Mouse (Mus musculus): Measurements from ENCODE around the gene Gm3336. TPM values are rescaled to one million over a fixed set of nuclear protein-coding genes. Genes with fewer than 3 reads are reported as not detected.

Gm3336 gene
- polyA plus RNA-seq, 1 experiment from 2014 or later: 32.2 TPM

DNA sequence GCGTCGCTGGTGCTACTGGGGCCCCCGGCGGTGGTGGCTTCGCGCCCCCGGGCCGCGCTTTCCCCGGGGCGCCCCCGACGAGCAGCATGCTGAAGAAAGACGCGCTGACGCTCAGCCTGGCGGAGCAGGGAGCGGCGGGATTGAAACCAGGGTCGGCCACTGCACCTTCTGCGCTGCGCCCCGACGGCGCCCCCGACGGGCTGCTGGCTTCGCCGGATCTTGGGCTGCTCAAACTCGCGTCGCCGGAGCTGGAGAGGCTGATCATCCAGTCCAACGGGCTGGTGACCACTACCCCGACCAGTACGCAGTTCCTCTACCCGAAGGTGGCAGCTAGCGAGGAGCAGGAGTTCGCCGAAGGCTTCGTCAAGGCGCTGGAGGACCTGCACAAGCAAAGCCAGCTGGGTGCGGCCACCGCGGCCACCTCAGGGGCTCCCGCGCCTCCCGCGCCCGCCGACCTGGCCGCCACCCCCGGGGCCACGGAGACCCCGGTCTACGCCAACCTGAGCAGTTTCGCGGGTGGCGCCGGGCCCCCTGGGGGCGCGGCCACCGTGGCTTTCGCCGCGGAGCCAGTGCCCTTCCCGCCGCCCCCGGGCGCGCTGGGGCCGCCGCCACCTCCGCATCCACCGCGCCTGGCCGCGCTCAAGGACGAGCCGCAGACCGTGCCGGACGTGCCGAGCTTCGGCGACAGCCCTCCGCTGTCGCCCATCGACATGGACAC, 19.1 kb upstream of the Gm3336 start:
- H3K27ac ChIP-seq (replicated peaks): peak overlapping the region; percentile 100
- peaks cover 17% of the 10 kb centered on the region for H3K4me1 ChIP-seq (replicated peaks; ENCODE audit: control insufficient read depth, insufficient read depth)
- no peaks in the 10 kb centered on the region for H3K36me3 ChIP-seq (ENCODE audit: control insufficient read depth, insufficient read depth, low read length)
- H3K4me3 ChIP-seq (ENCODE audit: low read depth, low read length): peak overlapping the region; percentile 87
- ATAC-seq (ENCODE audit: low FRiP score, low TSS enrichment): peak; percentile 5; the same call in 1 of the 2 replicates
- TF ChIP-seq CTCF (IDR thresholded peaks at IDR 0.05; ENCODE audit: low read depth) (no peak), EP300 (optimal IDR thresholded peaks at IDR 0.05) (no peak)
- no peak for DNase-seq (ENCODE audit: low spot score)
- H3K4me2 ChIP-seq (replicated peaks; ENCODE audit: low read depth): peak overlapping the region; percentile 62
- H3K9me3 ChIP-seq (ENCODE audit: control insufficient read depth, low read length): no peaks in the 10 kb centered on the region
- no peaks in the 10 kb centered on the region for H3K27me3 ChIP-seq (ENCODE audit: control insufficient read depth, insufficient read depth, low read length)
- H3K9ac ChIP-seq (ENCODE audit: low read length): peak overlapping the region; percentile 99
- under 1% methylated on average over 64 of the region's 89 CpGs for WGBS

DNA sequence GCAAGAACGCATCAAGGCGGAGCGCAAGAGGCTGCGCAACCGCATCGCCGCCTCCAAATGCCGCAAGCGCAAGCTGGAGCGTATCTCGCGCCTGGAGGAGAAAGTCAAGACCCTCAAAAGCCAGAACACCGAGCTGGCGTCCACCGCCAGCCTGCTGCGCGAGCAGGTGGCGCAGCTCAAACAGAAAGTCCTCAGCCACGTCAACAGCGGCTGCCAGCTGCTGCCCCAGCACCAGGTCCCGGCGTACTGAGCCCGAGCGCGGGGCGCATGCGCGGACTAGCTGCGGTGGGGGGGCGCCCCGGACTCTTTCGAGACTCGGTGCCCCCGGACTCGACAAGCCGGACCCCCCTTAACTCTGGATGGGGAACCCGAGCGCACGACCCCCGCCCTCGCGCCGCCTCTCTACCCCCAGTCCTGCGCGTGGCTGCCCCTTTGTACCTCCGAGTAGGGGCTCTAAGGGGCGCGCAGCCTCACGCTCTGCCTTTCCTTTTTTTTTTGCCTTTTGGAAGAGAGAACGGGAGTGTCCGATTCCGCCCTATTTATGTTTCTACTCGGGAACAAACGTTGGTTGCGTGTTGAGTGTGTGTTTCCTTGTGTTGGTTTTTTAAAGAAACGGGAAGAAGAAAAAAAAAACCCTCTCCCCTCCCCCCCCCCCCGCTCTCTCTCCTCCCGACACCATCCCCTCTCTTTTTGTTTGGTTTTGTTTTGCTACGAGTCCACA, 18.3 kb upstream of the Gm3336 start:
- peak overlapping the region; percentile 87 for H3K4me3 ChIP-seq (ENCODE audit: low read depth, low read length)
- WGBS: under 1% methylated on average over 58 of the region's 59 CpGs
- no peaks in the 10 kb centered on the region for H3K27me3 ChIP-seq (ENCODE audit: control insufficient read depth, insufficient read depth, low read length)
- peak overlapping the region; percentile 62 for H3K4me2 ChIP-seq (replicated peaks; ENCODE audit: low read depth)
- H3K27ac ChIP-seq (replicated peaks): peak overlapping the region; percentile 100
- H3K9me3 ChIP-seq (ENCODE audit: control insufficient read depth, low read length): no peaks in the 10 kb centered on the region
- TF ChIP-seq EP300 (optimal IDR thresholded peaks at IDR 0.05): no peak
- TF ChIP-seq CTCF (IDR thresholded peaks at IDR 0.05; ENCODE audit: low read depth): no peak
- peaks cover 17% of the 10 kb centered on the region for H3K4me1 ChIP-seq (replicated peaks; ENCODE audit: control insufficient read depth, insufficient read depth)
- DNase-seq (ENCODE audit: low spot score) (peak; percentile 81), ATAC-seq (ENCODE audit: low FRiP score, low TSS enrichment) (no peak)
- peak overlapping the region; percentile 99 for H3K9ac ChIP-seq (ENCODE audit: low read length)
- H3K36me3 ChIP-seq (ENCODE audit: control insufficient read depth, insufficient read depth, low read length): no peaks in the 10 kb centered on the region

DNA sequence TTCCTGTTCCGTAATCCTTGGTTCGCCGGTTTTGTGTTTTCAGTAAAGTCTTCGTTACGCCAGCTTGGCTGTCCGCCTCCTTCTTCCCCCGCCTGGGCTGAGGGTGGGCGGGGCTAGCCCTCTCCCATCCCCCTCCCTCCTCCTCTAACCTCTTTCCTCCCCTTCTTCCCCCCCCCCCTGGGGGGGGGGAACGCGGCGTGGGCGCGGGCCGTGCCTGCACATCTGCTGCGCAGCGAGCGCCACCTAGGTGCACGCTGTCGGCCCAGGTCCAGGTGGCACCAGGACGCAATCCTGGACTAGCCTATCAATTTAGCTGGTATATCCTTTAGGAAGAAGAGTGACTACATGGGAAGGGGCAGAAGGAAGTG, 17.8 kb upstream of the Gm3336 start:
- Histone ChIP-seq H3K27ac (replicated peaks) (peak overlapping the region; percentile 100), H3K4me3 (ENCODE audit: low read depth, low read length) (peak overlapping the region; percentile 87), H3K4me2 (replicated peaks; ENCODE audit: low read depth) (peak overlapping the region; percentile 62), H3K4me1 (replicated peaks; ENCODE audit: control insufficient read depth, insufficient read depth) (peaks cover 13% of the 10 kb centered on the region), H3K9ac (ENCODE audit: low read length) (peak overlapping the region; percentile 99), H3K36me3 (ENCODE audit: control insufficient read depth, insufficient read depth, low read length) (no peaks in the 10 kb centered on the region), H3K9me3 (ENCODE audit: control insufficient read depth, low read length) (no peaks in the 10 kb centered on the region), H3K27me3 (ENCODE audit: control insufficient read depth, insufficient read depth, low read length) (no peaks in the 10 kb centered on the region)
- DNase-seq (ENCODE audit: low spot score): peak; percentile 96
- peak; percentile 4; the same call in 1 of the 2 replicates for ATAC-seq (ENCODE audit: low FRiP score, low TSS enrichment)
- under 1% methylated on average over 20 of the region's 20 CpGs for WGBS
- TF ChIP-seq CTCF (IDR thresholded peaks at IDR 0.05; ENCODE audit: low read depth): peak; percentile 92
- no peak for TF ChIP-seq EP300 (optimal IDR thresholded peaks at IDR 0.05)

DNA sequence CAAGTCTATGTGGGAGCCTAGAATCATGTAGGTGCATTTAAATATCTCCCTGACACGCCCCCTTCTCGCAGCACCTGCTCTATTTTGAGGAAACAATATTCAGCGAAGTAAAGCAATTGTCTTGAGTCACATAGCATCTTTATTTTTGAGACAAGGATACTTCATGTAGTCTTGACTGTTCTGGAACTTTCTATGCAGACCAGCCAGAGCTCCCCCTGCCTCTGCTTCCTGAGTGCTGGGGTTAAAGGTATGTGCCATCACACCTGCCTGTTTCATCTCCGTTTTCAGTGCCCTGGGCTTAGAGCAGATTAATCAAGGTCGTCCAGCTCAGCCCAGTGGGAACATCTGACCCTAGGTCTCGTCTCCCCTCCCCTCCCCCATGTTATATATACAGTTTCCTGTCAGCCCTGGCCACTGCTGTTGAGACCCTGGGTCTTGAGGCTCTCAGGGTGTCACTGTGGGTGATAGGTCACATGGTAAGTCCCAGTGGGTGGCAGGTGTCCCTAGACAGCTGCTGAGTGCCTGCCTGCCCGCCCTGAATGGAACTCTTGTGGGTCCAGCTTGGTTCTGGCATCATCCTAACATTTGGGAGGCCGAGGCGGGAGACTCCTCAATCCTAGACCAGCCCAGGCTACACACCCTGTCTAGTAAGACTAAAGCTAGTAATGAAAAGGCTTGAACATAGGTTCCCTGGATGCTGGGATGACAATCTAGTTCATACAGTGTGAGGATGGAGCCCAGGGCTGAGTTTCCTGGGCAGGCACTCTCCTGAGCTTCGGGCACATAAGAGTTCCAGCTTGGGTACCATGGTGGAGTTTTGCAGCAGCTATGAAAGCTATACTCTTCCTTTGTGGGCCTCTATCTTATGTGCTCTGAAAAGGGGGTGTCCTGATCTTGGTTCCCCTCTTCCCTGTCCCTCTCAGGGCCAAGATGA, 17.0 kb upstream of the Gm3336 start:
- H3K4me3 ChIP-seq (ENCODE audit: low read depth, low read length): peak overlapping the region; percentile 87
- ATAC-seq (ENCODE audit: low FRiP score, low TSS enrichment) (no peak), DNase-seq (ENCODE audit: low spot score) (peak; percentile 48)
- no peaks in the 10 kb centered on the region for H3K9me3 ChIP-seq (ENCODE audit: control insufficient read depth, low read length)
- H3K27ac ChIP-seq (replicated peaks): peak overlapping the region; percentile 100
- no peaks in the 10 kb centered on the region for H3K36me3 ChIP-seq (ENCODE audit: control insufficient read depth, insufficient read depth, low read length)
- peak overlapping the region; percentile 62 for H3K4me2 ChIP-seq (replicated peaks; ENCODE audit: low read depth)
- peaks cover 10% of the 10 kb centered on the region for H3K4me1 ChIP-seq (replicated peaks; ENCODE audit: control insufficient read depth, insufficient read depth)
- WGBS: 42% methylated on average over 10 of the region's 10 CpGs
- no peaks in the 10 kb centered on the region for H3K27me3 ChIP-seq (ENCODE audit: control insufficient read depth, insufficient read depth, low read length)
- TF ChIP-seq EP300 (optimal IDR thresholded peaks at IDR 0.05) (no peak), CTCF (IDR thresholded peaks at IDR 0.05; ENCODE audit: low read depth) (no peak)
- H3K9ac ChIP-seq (ENCODE audit: low read length): peak overlapping the region; percentile 43; the same call in 1 of the 2 replicates

DNA sequence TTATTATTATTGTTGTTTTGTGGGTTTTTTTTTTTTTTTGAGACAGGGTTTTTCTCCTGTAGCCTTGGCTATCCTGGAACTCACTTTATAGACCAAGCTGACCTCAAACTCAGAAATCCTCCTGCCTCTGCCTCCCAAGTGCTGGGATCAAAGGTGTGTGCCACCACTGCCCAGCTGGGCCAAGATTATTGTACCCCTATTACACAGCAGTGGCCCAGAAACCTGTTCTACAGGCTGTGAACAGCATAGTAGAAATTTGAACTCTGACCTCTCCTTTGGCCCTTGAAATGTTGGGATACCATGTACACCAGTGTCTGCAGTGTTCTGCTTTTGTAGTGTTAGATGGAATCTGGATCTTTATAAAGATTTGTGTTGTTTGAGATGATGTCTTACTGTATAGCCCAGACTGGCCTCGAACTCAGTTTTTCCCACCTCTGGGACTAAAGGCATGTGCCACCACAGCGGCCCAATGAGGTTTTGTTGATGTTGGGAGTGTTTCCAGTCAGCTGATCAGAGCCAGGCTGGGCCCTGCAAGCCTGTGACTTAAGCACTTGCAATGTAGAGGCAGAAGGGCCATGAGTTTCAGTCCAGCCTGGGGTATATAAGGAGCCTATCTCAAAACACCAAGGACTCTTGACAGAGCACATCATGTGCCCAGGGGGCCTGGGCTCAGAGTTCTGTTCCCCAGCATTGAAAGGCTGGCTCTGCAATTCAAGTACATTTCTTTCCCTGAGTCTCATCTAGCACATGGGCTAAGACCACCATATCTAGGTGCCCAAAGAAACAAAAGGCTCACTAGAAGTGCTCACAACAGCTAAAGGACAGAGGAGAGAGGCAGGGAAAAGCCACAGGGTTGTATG, 16.1 kb upstream of the Gm3336 start:
- DNase-seq (ENCODE audit: low spot score) (peak; percentile 59), ATAC-seq (ENCODE audit: low FRiP score, low TSS enrichment) (no peak)
- H3K4me3 ChIP-seq (ENCODE audit: low read depth, low read length): no peak overlapping the region
- TF ChIP-seq EP300 (optimal IDR thresholded peaks at IDR 0.05) (no peak), CTCF (IDR thresholded peaks at IDR 0.05; ENCODE audit: low read depth) (no peak)
- no peaks in the 10 kb centered on the region for H3K9me3 ChIP-seq (ENCODE audit: control insufficient read depth, low read length)
- 62% methylated on average over 2 of the region's 2 CpGs for WGBS
- H3K9ac ChIP-seq (ENCODE audit: low read length): no peak overlapping the region
- H3K36me3 ChIP-seq (ENCODE audit: control insufficient read depth, insufficient read depth, low read length): no peaks in the 10 kb centered on the region
- H3K4me2 ChIP-seq (replicated peaks; ENCODE audit: low read depth): peak overlapping the region; percentile 62; the same call in 1 of the 2 replicates
- H3K27me3 ChIP-seq (ENCODE audit: control insufficient read depth, insufficient read depth, low read length): no peaks in the 10 kb centered on the region
- H3K27ac ChIP-seq (replicated peaks): peak overlapping the region; percentile 35
- H3K4me1 ChIP-seq (replicated peaks; ENCODE audit: control insufficient read depth, insufficient read depth): peaks cover 5% of the 10 kb centered on the region
